8 mouse cellular contexts compared by ENCODE assay signal in the genomic region with DNA sequence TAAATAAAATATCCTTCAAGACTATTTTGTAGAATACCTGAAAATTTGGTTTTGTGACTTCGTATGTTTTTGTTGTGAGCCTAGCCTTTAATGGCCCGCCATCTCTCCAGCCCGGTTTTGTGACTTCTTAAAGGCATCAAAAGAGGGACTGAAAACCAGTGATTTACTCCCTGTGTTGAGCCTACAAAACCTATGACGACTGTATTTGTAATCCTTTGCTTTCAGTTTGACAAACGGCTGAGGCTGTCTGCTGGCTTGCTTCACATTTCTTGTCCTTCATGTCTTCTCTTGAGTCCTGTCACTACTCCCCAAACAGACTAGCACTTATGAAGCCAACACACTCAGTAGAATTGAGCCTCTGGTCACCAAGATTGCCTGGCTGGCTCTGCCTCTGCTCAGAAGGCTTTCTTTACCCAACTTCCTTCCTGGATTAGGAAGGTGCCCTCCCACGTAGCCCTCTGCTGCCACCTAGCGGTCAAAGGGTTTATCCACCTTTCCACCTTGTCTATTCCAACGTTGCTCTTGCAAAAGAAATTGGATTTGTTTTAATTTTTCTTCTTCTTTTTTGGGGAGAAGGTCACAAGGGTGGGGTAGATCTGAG. TPM values are rescaled to one million over a fixed set of nuclear protein-coding genes. Genes with fewer than 3 reads are reported as not detected.
DNase-seq lines count a peak whose midpoint lies in the region; ATAC-seq and TF ChIP-seq lines count a peak whose summit lies in the region.

No protein-coding gene starts in this region.

- H3K36me3 ChIP-seq in heart, adult 2 months (ENCODE audit: control insufficient read depth, insufficient read depth, low read length), result no peaks in the 10 kb centered on the region
- H3K36me3 ChIP-seq in midbrain, postnatal 0 days (ENCODE audit: insufficient read depth, low read length), result no peaks in the 10 kb centered on the region
- H3K36me3 ChIP-seq in spleen, adult 2 months (ENCODE audit: control insufficient read depth, insufficient read depth, low read length), result no peaks in the 10 kb centered on the region

- WGBS in bone marrow, adult 2 months, result 25% methylated on average over 8 of the region's 8 CpGs
- WGBS in heart, adult 2 months, result 33% methylated on average over 8 of the region's 8 CpGs
- WGBS in midbrain, postnatal 0 days, result 39% methylated on average over 8 of the region's 8 CpGs
- 29% methylated on average over 8 of the region's 8 CpGs for WGBS in spleen, adult 2 months

- no peaks in the 10 kb centered on the region for H3K79me2 ChIP-seq in heart, adult 2 months (replicated peaks; ENCODE audit: control insufficient read depth, insufficient read depth, low read length)

- no peaks in the 10 kb centered on the region for H3K9me3 ChIP-seq in midbrain, postnatal 0 days (ENCODE audit: low read length)

- TF ChIP-seq POLR2A in bone marrow, adult 2 months (IDR thresholded peaks at IDR 0.05; ENCODE audit: borderline replicate concordance, control insufficient read depth, low read depth, low read length), result no peak
- no peak for TF ChIP-seq POLR2A in embryonic fibroblast, embryonic 13.5 days (IDR thresholded peaks at IDR 0.05; ENCODE audit: low read depth, low read length)
- TF ChIP-seq POLR2A in heart, adult 2 months (IDR thresholded peaks at IDR 0.05; ENCODE audit: insufficient read depth, low read depth, low read length), result peak; percentile 66
- TF ChIP-seq POLR2A in spleen, adult 2 months (IDR thresholded peaks at IDR 0.05; ENCODE audit: low read depth, low read length), result no peak

- no peak overlapping the region for H3K27ac ChIP-seq in bone marrow, adult 2 months (ENCODE audit: control insufficient read depth, insufficient read depth, low read depth, low read length, poor library complexity)
- H3K27ac ChIP-seq in embryonic fibroblast, embryonic 13.5 days (ENCODE audit: insufficient read depth, low read length), result no peak overlapping the region
- H3K27ac ChIP-seq in heart, adult 2 months, result peak overlapping the region; percentile 67
- no peak overlapping the region for H3K27ac ChIP-seq in midbrain, postnatal 0 days (ENCODE audit: low read depth, low read length)
- H3K27ac ChIP-seq in spleen, adult 2 months (ENCODE audit: insufficient read depth, low read length), result no peak overlapping the region

- peak; percentile 99 for TF ChIP-seq CTCF in bone marrow, adult 2 months (IDR thresholded peaks at IDR 0.05; ENCODE audit: control insufficient read depth, insufficient read depth, low read length)
- TF ChIP-seq CTCF in embryonic fibroblast, embryonic 13.5 days (IDR thresholded peaks at IDR 0.05; ENCODE audit: borderline replicate concordance, insufficient read depth, low read length), result peak; percentile 90; the same call in 1 of the 2 replicates
- no peak; the same call in 1 of the 2 replicates for TF ChIP-seq CTCF in heart, adult 2 months (IDR thresholded peaks at IDR 0.05)
- peak; percentile 100 for TF ChIP-seq CTCF in midbrain, postnatal 0 days (IDR thresholded peaks at IDR 0.05)
- peak; percentile 90; the same call in 1 of the 2 replicates for TF ChIP-seq CTCF in spleen, adult 2 months (IDR thresholded peaks at IDR 0.05; ENCODE audit: extremely low read depth, insufficient read depth, insufficient read length, insufficient replicate concordance)

- H3K9ac ChIP-seq in heart, adult 2 months (ENCODE audit: low read depth, low read length), result peak overlapping the region; percentile 68
- H3K9ac ChIP-seq in midbrain, postnatal 0 days (replicated peaks; ENCODE audit: low read length, poor library complexity, severe bottlenecking), result no peak overlapping the region

- no peak overlapping the region for H3K4me3 ChIP-seq in bone marrow, adult 2 months (replicated peaks; ENCODE audit: control insufficient read depth, low read depth, low read length)
- H3K4me3 ChIP-seq in embryonic fibroblast, embryonic 13.5 days (ENCODE audit: insufficient read depth, low read length), result no peak overlapping the region
- peak overlapping the region; percentile 18; the same call in 1 of the 2 replicates for H3K4me3 ChIP-seq in heart, adult 2 months
- no peak overlapping the region for H3K4me3 ChIP-seq in midbrain, postnatal 0 days (ENCODE audit: low read depth, low read length)
- peak overlapping the region; percentile 41; the same call in 1 of the 2 replicates for H3K4me3 ChIP-seq in spleen, adult 2 months (ENCODE audit: extremely low read depth, insufficient read depth, insufficient read length)

- H3K27me3 ChIP-seq in heart, adult 2 months (ENCODE audit: control insufficient read depth, insufficient read depth, low read length), result no peaks in the 10 kb centered on the region
- H3K27me3 ChIP-seq in midbrain, postnatal 0 days (ENCODE audit: insufficient read depth, low read length), result no peaks in the 10 kb centered on the region
- H3K27me3 ChIP-seq in spleen, adult 2 months (ENCODE audit: control insufficient read depth, insufficient read depth, low read length), result no peaks in the 10 kb centered on the region

- peak; percentile 91 to 92 for DNase-seq in B cell, adult 2 months
- peak; percentile 83 to 91 for DNase-seq in heart, adult 2 months
- DNase-seq in kidney, adult 8-10 months, result peak; percentile 60 to 84
- peak; percentile 88 for DNase-seq in liver
- peak; percentile 88 for DNase-seq in midbrain, postnatal 0 days (ENCODE audit: low spot score)
- peak; percentile 68 to 85 for DNase-seq in spleen, adult 2 months (ENCODE audit: low read depth in 1 of 2, low spot score in 2 of 2)

- ATAC-seq in midbrain, postnatal 0 days (ENCODE audit: low FRiP score), result peak; percentile 49; the same call in 1 of the 2 replicates

- peak; percentile 94 for TF ChIP-seq EP300 in heart, adult 2 months (IDR thresholded peaks at IDR 0.05; ENCODE audit: insufficient read depth, low read depth, low read length)

- no peak overlapping the region for H3K4me2 ChIP-seq in midbrain, postnatal 0 days (ENCODE audit: low read depth, low read length, poor library complexity, severe bottlenecking)

- intact Hi-C loops in heart, adult 2 months (cut with DNase I), result loop anchor here (1.0 to 10.0 kb wide), 3 partner anchors 376 to 594 kb away; no protein-coding TSS in a partner anchor

- H3K4me1 ChIP-seq in bone marrow, adult 2 months (ENCODE audit: control insufficient read depth, insufficient read depth, low read length), result no peaks in the 10 kb centered on the region
- no peaks in the 10 kb centered on the region for H3K4me1 ChIP-seq in embryonic fibroblast, embryonic 13.5 days (ENCODE audit: control insufficient read depth, insufficient read depth, low read length)
- H3K4me1 ChIP-seq in heart, adult 2 months (ENCODE audit: control insufficient read depth, insufficient read depth, low read length), result peaks cover 2% of the 10 kb centered on the region
- no peaks in the 10 kb centered on the region for H3K4me1 ChIP-seq in midbrain, postnatal 0 days (ENCODE audit: insufficient read depth, low read length)
- H3K4me1 ChIP-seq in spleen, adult 2 months (ENCODE audit: control insufficient read depth, insufficient read depth, insufficient read length), result no peaks in the 10 kb centered on the region

RNA-seq across cellular contexts. Expression of a gene that starts 16.8 kb away (rescaled TPM):
- polyA plus RNA-seq in bone marrow, adult 2 months (2011; ENCODE audit: insufficient read depth, insufficient read length, low replicate concordance, missing spikeins), result 0.18 TPM in 1 of 2 replicates, not detected in the other
- 1.2 and 1.3 TPM in 2 replicates for polyA plus RNA-seq in embryonic fibroblast, embryonic 13.5 days (2011; ENCODE audit: insufficient read length, low read depth, missing spikeins)
- total RNA-seq in heart, adult 2 months (2021), result 1 to 10 TPM; 4.0 to 6.5 TPM
- polyA plus RNA-seq in heart, adult 2 months (2012; rRNA removed), result 1.5 and 4.5 TPM in 2 replicates
- total RNA-seq in midbrain, postnatal 0 days (2014; rRNA removed), result 0.44 and 2.0 TPM in 2 replicates
- 0.29 and 0.49 TPM in 2 replicates for polyA plus RNA-seq in midbrain, postnatal 0 days (2015; fragmentation: Nextera tagmentation; extraction: Ambion mirVana)
- 0.04 and 0.06 TPM in 2 replicates for polyA plus RNA-seq in spleen, adult 2 months (2012; rRNA removed)

Comparison
In these comparisons a context has a peak if more than half of its experiments do, and no peak if none do; other contexts are left out.
1. H3K4me3 ChIP-seq: peak in heart, adult 2 months (single experiment) and spleen, adult 2 months (single experiment); none in bone marrow, adult 2 months (single experiment), embryonic fibroblast, embryonic 13.5 days (single experiment) and midbrain, postnatal 0 days (single experiment).
2. Peak in every context shown above with its lines, with median percentiles within 50 percentile points of each other: DNase-seq.